8 mouse cellular contexts compared by ENCODE assay signal in genomic region chr19:59588068-59588522, GRCm38 (mm10).
DNase-seq lines count a peak whose midpoint lies in the region; ATAC-seq and TF ChIP-seq lines count a peak whose summit lies in the region.

No protein-coding gene starts in this region.

- no peak overlapping the region for H3K9ac ChIP-seq in CH12.LX (ENCODE audit: insufficient read depth, low read depth)
- H3K9ac ChIP-seq in forebrain, embryonic 16.5 days (replicated peaks; ENCODE audit: low read depth, low read length), result no peak overlapping the region
- no peak overlapping the region for H3K9ac ChIP-seq in lung, postnatal 0 days (replicated peaks; ENCODE audit: low read depth)

- H3K27me3 ChIP-seq in CH12.LX (replicated peaks), result no peaks in the 10 kb centered on the region
- no peaks in the 10 kb centered on the region for H3K27me3 ChIP-seq in forebrain, embryonic 16.5 days (replicated peaks; ENCODE audit: control insufficient read depth, insufficient read depth, low read length)
- no peaks in the 10 kb centered on the region for H3K27me3 ChIP-seq in lung, postnatal 0 days (replicated peaks; ENCODE audit: insufficient read depth, low read length)

- H3K4me3 ChIP-seq in CH12.LX (replicated peaks in 1 of 3; ENCODE audit: low read depth in 2 of 3, low read length in 2 of 3, poor library complexity in 1 of 3), result peak overlapping the region in 1 of 3 experiments; percentile 55
- peak overlapping the region; percentile 19; the same call in 1 of the 2 replicates for H3K4me3 ChIP-seq in forebrain, embryonic 16.5 days (replicated peaks; ENCODE audit: low read length)
- 0 out of 2 replicates have a peak overlapping the region, but pooled peaks have one; percentile 1 for H3K4me3 ChIP-seq in lung, postnatal 0 days (ENCODE audit: low read depth, low read length)

- TF ChIP-seq EP300 in CH12.LX (IDR thresholded peaks at IDR 0.05; ENCODE audit: low read length), result no peak
- TF ChIP-seq EP300 in lung, postnatal 0 days (IDR thresholded peaks at IDR 0.05), result no peak

- dilution Hi-C loops in CH12.LX (cut with MboI; ENCODE audit: extremely low pct_ligation_motif_present, extremely low pct_unique_long_range_greater_than_20kb, low sequenced_read_pairs), result no loop called here

- no peaks in the 10 kb centered on the region for H3K36me3 ChIP-seq in CH12.LX (replicated peaks in 1 of 2; ENCODE audit: control insufficient read depth in 1 of 2, insufficient read depth in 1 of 2, low read length in 1 of 2)
- H3K36me3 ChIP-seq in forebrain, embryonic 16.5 days (ENCODE audit: control insufficient read depth, insufficient read depth), result no peaks in the 10 kb centered on the region
- no peaks in the 10 kb centered on the region for H3K36me3 ChIP-seq in lung, postnatal 0 days (ENCODE audit: insufficient read depth, low read length)

- TF ChIP-seq RAD21 in CH12.LX (IDR thresholded peaks at IDR 0.05; ENCODE audit: low read depth, low read length), result no peak

- 4% methylated on average over 17 of the region's 17 CpGs for WGBS in forebrain, embryonic 16.5 days
- 22% methylated on average over 17 of the region's 17 CpGs for WGBS in lung, postnatal 0 days

- TF ChIP-seq CTCF in CH12.LX (conservative IDR thresholded peaks at IDR 0.05 in 1 of 2, IDR thresholded peaks at IDR 0.05 in 1 of 2; ENCODE audit: low read depth in 2 of 2, low read length in 2 of 2), result no peak
- no peak for TF ChIP-seq CTCF in lung, postnatal 0 days (IDR thresholded peaks at IDR 0.05)

- ATAC-seq in forebrain, embryonic 16.5 days, result no peak
- peak; percentile 54 for ATAC-seq in lung, postnatal 0 days
- no peak for ATAC-seq in erythroid progenitor cell, adult 5-6 weeks (replicated peaks; ENCODE audit: low FRiP score, poor library complexity, severe bottlenecking)

- in situ Hi-C loops in CH12.LX (cut with MboI; ENCODE audit: low pct_ligation_motif_present, low pct_unique_long_range_greater_than_20kb, low sequenced_read_pairs), result no loop called here

- TF ChIP-seq POLR2A in CH12.LX (IDR thresholded peaks at IDR 0.05; ENCODE audit: low read depth, low read length), result no peak

- no peak for DNase-seq in CH12.LX (ENCODE audit: extremely low read depth)
- DNase-seq in adrenal gland, adult 2 months, result peak; percentile 47
- DNase-seq in kidney, adult 9 months, result peak; percentile 86
- DNase-seq in lung, postnatal 0 days (ENCODE audit: low spot score), result peak; percentile 52
- DNase-seq in retina, postnatal 7 days (ENCODE audit: low read depth, low spot score), result peak; percentile 11
- DNase-seq in T-cell, adult 2 months (ENCODE audit: low spot score), result no peak

- H3K9me3 ChIP-seq in CH12.LX (replicated peaks; ENCODE audit: low read length), result no peaks in the 10 kb centered on the region
- H3K9me3 ChIP-seq in forebrain, embryonic 16.5 days (ENCODE audit: control insufficient read depth, low read length), result no peaks in the 10 kb centered on the region
- H3K9me3 ChIP-seq in lung, postnatal 0 days (ENCODE audit: low read length), result no peaks in the 10 kb centered on the region

- peak overlapping the region; percentile 99 for H3K4me2 ChIP-seq in CH12.LX (ENCODE audit: insufficient read depth, low read depth, poor library complexity, severe bottlenecking)
- H3K4me2 ChIP-seq in forebrain, embryonic 16.5 days (ENCODE audit: low read length), result peak overlapping the region; percentile 45
- peak overlapping the region; percentile 33 for H3K4me2 ChIP-seq in lung, postnatal 0 days (replicated peaks; ENCODE audit: low read depth, low read length)

- H3K4me1 ChIP-seq in CH12.LX (ENCODE audit: control insufficient read depth in 1 of 2, insufficient read depth in 2 of 2), result peaks cover 0 to 16% of the 10 kb centered on the region in 2 experiments; a peak in 2 of 4 replicates
- peaks cover 6% of the 10 kb centered on the region for H3K4me1 ChIP-seq in forebrain, embryonic 16.5 days (replicated peaks; ENCODE audit: control insufficient read depth, insufficient read depth, low read length)
- no peaks in the 10 kb centered on the region for H3K4me1 ChIP-seq in lung, postnatal 0 days (ENCODE audit: insufficient read depth, low read depth, low read length)

- H3K27ac ChIP-seq in CH12.LX (ENCODE audit: insufficient read depth, low read depth), result no peak overlapping the region
- no peak overlapping the region for H3K27ac ChIP-seq in forebrain, embryonic 16.5 days (ENCODE audit: low read length)
- no peak overlapping the region for H3K27ac ChIP-seq in lung, postnatal 0 days (ENCODE audit: low read length)

- H3K79me2 ChIP-seq in CH12.LX (replicated peaks; ENCODE audit: control insufficient read depth, extremely low read depth, insufficient read depth, poor library complexity, severe bottlenecking), result no peaks in the 10 kb centered on the region

TF ChIP-seq in CH12.LX, 34 proteins besides CTCF, POLR2A, EP300 and RAD21:
- no peak for TF ChIP-seq NRF1 (IDR thresholded peaks at IDR 0.05; ENCODE audit: low read depth, low read length)
- TF ChIP-seq E2F4 (IDR thresholded peaks at IDR 0.05; ENCODE audit: insufficient replicate concordance, low read depth, low read length), result no peak
- no peak for TF ChIP-seq ETS1 (conservative IDR thresholded peaks at IDR 0.05; ENCODE audit: low read depth, low read length)
- no peak for TF ChIP-seq MAZ (IDR thresholded peaks at IDR 0.05; ENCODE audit: low read depth, low read length)
- TF ChIP-seq UBTF (IDR thresholded peaks at IDR 0.05; ENCODE audit: low read depth, low read length), result no peak
- TF ChIP-seq MXI1 (IDR thresholded peaks at IDR 0.05; ENCODE audit: low read depth, low read length), result no peak
- no peak for TF ChIP-seq ELF1 (IDR thresholded peaks at IDR 0.05; ENCODE audit: low read depth, low read length)
- TF ChIP-seq USF2 (conservative IDR thresholded peaks at IDR 0.05; ENCODE audit: low read depth, low read length), result no peak

Comparison
In these comparisons a context has a peak if more than half of its experiments do, and no peak if none do; other contexts are left out.
1. DNase-seq: peak in adrenal gland, adult 2 months (single experiment), kidney, adult 9 months (single experiment), lung, postnatal 0 days (single experiment) and retina, postnatal 7 days (single experiment); none in CH12.LX (single experiment) and T-cell, adult 2 months (single experiment).
2. H3K4me2 ChIP-seq: peak in every context shown above with its lines; median percentile 99 in CH12.LX; 45 in forebrain, embryonic 16.5 days; 33 in lung, postnatal 0 days.